Mouse (Mus musculus) G1E-ER4 (cell line): ENCODE measurements around the gene Uvrag. TPM values are rescaled to one million over a fixed set of nuclear protein-coding genes. Genes with fewer than 3 reads are reported as not detected.

Experiments used
- GATA1 ChIP-seq: IDR thresholded peaks from one replicate; pipeline ENCODE4 v1.8.0; 2012; ENCODE audit warnings: low read length, inconsistent platforms
- polyA plus RNA-seq: library from polyadenylated mRNA; stranded (reverse); fragments of >175 nt; gene quantifications from 2 replicates; pipeline ENCODE4 v1.2.3, GENCODE M21; 2012

The Uvrag gene
- polyA plus RNA-seq, 1 experiment = 15.3 TPM

- no peak for TF ChIP-seq GATA1
Observed at GRCm38 (mm10) chr7:99067710-99068109, 73.2 kb downstream of the Uvrag start.

DNA sequence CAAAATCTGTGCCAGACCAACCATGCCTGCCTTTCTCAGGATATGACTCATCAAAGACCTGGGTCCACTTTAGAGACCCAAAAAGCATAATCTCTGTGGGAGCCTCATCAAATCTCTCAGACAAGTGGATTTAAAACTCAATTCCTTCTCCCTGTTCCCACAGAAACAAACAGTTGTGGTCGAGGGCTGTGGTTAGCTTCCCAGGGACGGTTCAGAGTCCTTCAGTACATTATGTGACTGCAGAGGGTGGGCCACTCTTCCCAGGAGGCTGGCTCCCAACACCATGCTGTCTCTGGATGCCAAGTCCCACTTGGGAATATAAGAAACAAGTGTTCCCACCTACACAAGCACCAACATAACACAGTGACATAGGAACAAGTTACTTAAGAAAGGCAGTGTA is 75.0 kb downstream of the Uvrag start:
- TF ChIP-seq GATA1 = no peak

DNA sequence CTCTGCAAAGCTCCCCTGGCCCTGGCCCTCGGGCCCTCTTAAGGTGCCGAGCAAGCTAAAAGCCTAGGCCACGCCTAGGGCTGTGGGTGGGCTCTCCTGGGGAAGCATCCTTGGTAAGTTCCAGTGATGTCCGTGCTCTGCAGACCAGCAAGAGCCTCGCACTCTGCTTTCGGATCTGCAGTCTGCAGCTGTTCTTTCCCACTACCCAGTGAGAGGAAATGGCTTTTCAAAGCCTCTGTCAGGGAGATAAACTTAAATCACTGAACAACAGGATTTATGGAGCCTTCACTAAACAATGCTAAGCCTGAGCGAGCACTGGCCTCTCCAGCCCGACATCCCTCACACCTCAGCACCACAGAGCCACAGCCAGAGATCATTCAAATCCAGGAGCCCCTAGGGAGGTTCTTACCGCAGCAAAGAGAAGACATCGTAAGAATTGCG is 75.5 kb downstream of the Uvrag start:
- no peak for TF ChIP-seq GATA1

DNA sequence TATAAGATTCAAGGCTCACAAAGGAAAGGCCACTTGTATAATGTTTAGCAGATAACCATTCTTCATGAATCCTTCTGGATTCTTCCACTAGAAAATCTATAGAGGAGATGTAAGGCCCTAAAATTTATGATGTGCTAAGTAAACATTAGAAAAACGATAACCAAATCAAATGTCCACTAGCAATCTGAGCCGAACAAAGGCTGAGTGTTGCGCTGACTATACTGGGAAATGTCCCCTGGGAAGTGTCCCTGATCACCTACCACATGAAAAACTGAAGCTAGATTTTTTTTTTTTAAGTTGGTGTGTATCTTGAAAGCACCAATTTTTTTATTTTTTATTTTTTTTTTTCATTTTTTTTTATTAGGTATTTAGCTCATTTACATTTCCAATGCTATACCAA is 76.1 kb downstream of the Uvrag start:
- TF ChIP-seq GATA1 = no peak

- no peak for TF ChIP-seq GATA1
Observed at GRCm38 (mm10) chr7:99061056-99061680, 79.8 kb downstream of the Uvrag start.

DNA sequence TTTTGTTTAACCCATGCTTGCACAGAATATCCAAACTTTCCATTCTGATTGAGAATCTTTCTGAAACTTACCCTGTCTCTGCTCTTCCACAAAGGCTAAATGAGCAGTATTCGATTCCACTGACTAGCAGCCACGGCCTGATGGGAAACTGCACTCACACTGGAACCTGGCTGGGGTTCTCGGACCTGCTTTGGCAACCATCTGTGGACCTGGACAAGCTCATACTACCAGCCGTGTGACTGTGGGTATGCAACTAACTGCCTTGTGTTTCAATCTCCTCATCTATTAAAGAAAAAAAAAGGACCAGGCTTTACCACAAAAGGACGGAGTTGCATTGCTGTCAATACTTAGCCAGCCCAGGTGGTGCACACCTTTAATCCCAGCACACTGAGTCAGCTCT is 80.5 kb downstream of the Uvrag start:
- no peak for TF ChIP-seq GATA1

GRCm38 (mm10) chr7:99059934-99060333 is 81.0 kb downstream of the Uvrag start:
- no peak for TF ChIP-seq GATA1

DNA sequence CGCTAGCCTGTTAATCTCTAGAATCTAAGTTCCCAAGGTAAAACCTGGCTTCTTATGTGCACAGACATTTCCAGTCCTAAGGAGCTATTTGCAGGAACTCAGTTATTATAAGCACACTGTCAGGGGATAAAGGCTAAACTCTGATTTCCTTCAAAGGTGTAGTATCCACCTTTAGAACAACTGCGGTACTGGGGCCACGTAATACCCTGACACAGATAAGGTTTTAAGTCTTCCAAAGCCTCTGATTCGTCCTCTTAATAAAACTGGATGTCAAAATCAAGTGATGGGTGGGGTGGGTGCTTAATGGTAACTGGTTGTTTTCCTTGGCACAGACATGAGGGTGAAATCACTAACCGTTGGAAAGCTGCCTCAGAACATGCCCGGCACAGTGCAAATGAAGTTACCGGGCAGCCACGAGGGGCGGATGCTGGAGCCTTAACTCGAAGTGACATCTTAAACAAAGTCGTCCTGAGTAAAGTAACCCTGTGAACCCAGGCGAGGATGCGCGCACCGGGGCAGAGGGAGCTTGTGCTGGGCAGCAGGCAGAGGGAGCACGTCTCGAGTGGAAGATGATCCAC is 83.8 kb downstream of the Uvrag start:
- no peak for TF ChIP-seq GATA1

DNA sequence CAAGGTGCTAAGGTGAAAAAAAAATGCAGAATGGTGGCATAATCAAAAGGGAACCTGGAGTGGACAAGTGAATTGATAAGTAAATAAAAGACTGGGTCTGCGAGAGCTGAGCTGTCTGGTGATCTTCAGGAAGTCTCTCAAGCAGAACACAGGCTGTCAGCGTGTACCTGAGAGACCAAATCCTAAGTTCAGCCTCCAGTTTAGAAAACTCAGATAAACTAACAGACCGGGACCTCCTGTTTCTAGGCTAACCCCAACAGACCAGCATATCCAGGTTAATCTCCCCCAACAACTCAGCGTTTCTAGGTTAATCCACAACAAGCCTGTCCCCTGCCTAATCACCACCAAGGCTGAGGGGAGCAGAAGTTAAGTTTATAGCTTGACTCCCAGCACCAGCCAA is 87.3 kb downstream of the Uvrag start:
- TF ChIP-seq GATA1 = no peak

- no peak for TF ChIP-seq GATA1
Observed at GRCm38 (mm10) chr7:99052471-99053241, 88.3 kb downstream of the Uvrag start.

DNA sequence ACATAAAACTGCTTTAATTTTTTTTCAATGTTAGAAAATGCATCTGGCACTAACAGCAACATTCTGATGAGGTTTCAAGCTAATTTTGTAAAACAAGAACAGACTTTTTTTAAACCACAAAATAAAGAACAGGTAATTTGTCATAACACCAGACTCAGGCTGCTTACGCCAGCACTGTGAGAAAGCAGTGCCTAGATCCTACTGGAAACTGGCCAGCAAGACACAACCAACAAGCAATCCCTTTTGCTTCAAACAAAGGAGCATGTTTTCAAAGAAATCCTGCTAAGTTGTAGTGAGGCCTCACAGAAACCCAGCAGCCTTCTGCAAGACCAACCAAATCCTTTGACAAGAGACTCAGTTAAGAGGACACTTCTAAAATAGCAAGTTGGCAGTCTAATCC is 90.1 kb downstream of the Uvrag start:
- no peak for TF ChIP-seq GATA1

- no peak for TF ChIP-seq GATA1
Observed at GRCm38 (mm10) chr7:99049897-99050296, 91.0 kb downstream of the Uvrag start.

DNA sequence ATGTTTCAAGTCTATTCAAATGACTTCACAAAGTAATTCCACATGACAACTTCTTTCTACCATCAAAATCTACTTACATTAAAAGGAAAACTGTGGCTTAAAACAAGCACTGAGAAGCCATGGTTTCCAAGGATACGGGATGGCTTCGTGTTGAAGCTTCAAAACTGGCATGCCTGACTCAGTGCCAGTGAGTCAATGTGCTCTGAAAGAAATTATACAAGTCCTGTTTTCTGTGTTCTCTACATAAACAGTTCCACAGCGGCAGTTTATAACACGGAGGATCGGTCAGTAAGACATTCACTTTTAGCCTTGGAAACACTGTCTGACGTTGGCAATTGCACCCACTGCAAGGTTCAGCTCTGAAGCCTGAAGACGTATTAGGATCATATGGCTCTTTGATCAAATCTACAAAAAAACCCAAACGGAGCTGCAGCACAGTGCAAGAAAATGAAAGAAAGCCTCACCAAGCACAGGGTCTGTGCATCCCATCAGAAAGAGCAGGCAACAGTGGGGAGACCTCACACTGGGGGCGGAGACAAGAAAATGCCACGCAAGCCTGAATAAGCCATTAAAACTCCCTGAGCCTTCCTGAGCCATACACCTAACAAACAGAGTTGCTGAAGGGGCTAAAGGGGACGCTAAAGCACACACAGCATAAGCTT is 94.3 kb downstream of the Uvrag start:
- TF ChIP-seq GATA1 = no peak

GRCm38 (mm10) chr7:99045525-99045924 is 95.4 kb downstream of the Uvrag start:
- TF ChIP-seq GATA1 = no peak

- no peak for TF ChIP-seq GATA1
Observed at GRCm38 (mm10) chr7:99043923-99044322, 97.0 kb downstream of the Uvrag start.

GRCm38 (mm10) chr7:99043322-99043721 is 97.6 kb downstream of the Uvrag start:
- TF ChIP-seq GATA1 = no peak
